Mouse (Mus musculus): ENCODE results near the gene Tll2. TPM values are rescaled to one million over a fixed set of nuclear protein-coding genes. Genes with fewer than 3 reads are reported as not detected.

Gene Tll2
- polyA plus RNA-seq, 1 experiment from 2014 or later = 1.2 TPM

- H3K9ac ChIP-seq (ENCODE audit: low read length) = no peak overlapping the region
- no peak overlapping the region for H3K27ac ChIP-seq (ENCODE audit: low read depth, low read length)
- no peak overlapping the region for H3K4me2 ChIP-seq (ENCODE audit: low read depth)
- DNase-seq (ENCODE audit: low spot score) (no peak), ATAC-seq (ENCODE audit: insufficient read depth, low FRiP score, low TSS enrichment) (no peak)
- H3K9me3 ChIP-seq (ENCODE audit: control insufficient read depth, low read length) = no peaks in the 10 kb centered on the region; the same call in 1 of the 2 replicates
- H3K4me3 ChIP-seq (ENCODE audit: low read depth, low read length) = no peak overlapping the region
- H3K27me3 ChIP-seq (ENCODE audit: control insufficient read depth, insufficient read depth, low read length) = no peaks in the 10 kb centered on the region
- no peaks in the 10 kb centered on the region for H3K36me3 ChIP-seq (ENCODE audit: control insufficient read depth, insufficient read depth, low read length)
- 66% methylated on average over 10 of the region's 10 CpGs for WGBS
- H3K4me1 ChIP-seq (ENCODE audit: control insufficient read depth, insufficient read depth, low read length) = no peaks in the 10 kb centered on the region
Measured at GRCm38 (mm10) chr19:41045091-41045770, 161.4 kb downstream of the Tll2 start.

- ATAC-seq (ENCODE audit: insufficient read depth, low FRiP score, low TSS enrichment) = no peak
- DNase-seq (ENCODE audit: low spot score) = no peak
- H3K4me2 ChIP-seq (ENCODE audit: low read depth) = no peak overlapping the region
- H3K4me3 ChIP-seq (ENCODE audit: low read depth, low read length) = no peak overlapping the region
- H3K27ac ChIP-seq (ENCODE audit: low read depth, low read length) = no peak overlapping the region
- no peaks in the 10 kb centered on the region for H3K27me3 ChIP-seq (ENCODE audit: control insufficient read depth, insufficient read depth, low read length)
- no peaks in the 10 kb centered on the region; the same call in 1 of the 2 replicates for H3K9me3 ChIP-seq (ENCODE audit: control insufficient read depth, low read length)
- H3K4me1 ChIP-seq (ENCODE audit: control insufficient read depth, insufficient read depth, low read length) = no peaks in the 10 kb centered on the region
- no peaks in the 10 kb centered on the region for H3K36me3 ChIP-seq (ENCODE audit: control insufficient read depth, insufficient read depth, low read length)
- 84% methylated on average over 7 of the region's 7 CpGs for WGBS
- no peak overlapping the region for H3K9ac ChIP-seq (ENCODE audit: low read length)
Measured at GRCm38 (mm10) chr19:41039110-41039509, 167.5 kb downstream of the Tll2 start.

DNA sequence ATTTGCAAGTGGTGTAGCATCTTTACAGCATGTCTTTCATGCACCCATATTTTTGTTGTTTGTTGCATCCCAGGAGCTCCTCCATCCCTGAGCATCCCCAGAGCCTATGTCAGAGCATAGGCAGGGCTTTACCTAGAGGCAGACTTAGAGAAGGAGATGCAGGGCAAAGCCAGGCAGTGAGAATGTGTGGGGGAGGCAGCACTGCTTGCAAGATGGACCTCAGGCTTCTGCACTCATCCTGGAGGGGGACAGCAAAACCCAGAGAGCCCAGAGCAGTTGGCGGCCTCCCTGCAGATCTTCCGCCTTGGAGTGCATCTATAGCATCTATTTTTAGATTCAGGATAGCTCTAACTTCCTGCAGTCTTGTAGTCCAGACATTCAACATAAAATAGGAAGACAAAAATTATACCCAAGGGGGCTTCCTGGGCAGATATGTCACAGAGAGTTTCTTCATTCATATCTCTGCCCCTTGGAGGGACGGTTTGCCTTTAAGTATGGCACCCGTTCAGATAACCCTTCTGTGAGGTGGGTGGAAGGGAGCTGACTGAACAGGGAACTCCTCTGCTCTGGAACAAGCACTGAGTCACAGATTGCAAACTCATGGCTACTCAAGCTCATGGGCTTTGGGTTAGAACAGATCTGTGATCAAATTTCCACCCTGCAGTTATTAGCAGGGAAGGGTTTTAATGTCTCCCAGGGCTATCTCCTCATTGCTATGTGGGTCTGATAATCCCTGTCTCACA lies 170.7 kb downstream of the Tll2 start:
- Histone ChIP-seq H3K4me2 (ENCODE audit: low read depth) (no peak overlapping the region), H3K9ac (ENCODE audit: low read length) (no peak overlapping the region), H3K36me3 (ENCODE audit: control insufficient read depth, insufficient read depth, low read length) (no peaks in the 10 kb centered on the region), H3K4me3 (ENCODE audit: low read depth, low read length) (no peak overlapping the region), H3K27me3 (ENCODE audit: control insufficient read depth, insufficient read depth, low read length) (no peaks in the 10 kb centered on the region), H3K27ac (ENCODE audit: low read depth, low read length) (no peak overlapping the region), H3K4me1 (ENCODE audit: control insufficient read depth, insufficient read depth, low read length) (no peaks in the 10 kb centered on the region), H3K9me3 (ENCODE audit: control insufficient read depth, low read length) (no peaks in the 10 kb centered on the region)
- DNase-seq (ENCODE audit: low spot score) (no peak), ATAC-seq (ENCODE audit: insufficient read depth, low FRiP score, low TSS enrichment) (no peak)
- 90% methylated on average over 4 of the region's 4 CpGs for WGBS

Other genes with a start within 250 kb of the Tll2 start
- gene Blnk, start 212.3 kb downstream of the Tll2 start, polyA plus RNA-seq (2014; fragmentation: Nextera tagmentation; extraction: Ambion mirVana) = 0.45 and 0.70 TPM in 2 replicates
- 0.17 TPM in 1 of 2 replicates, not detected in the other for gene Dntt, start 177.6 kb downstream of the Tll2 start, polyA plus RNA-seq (2014; fragmentation: Nextera tagmentation; extraction: Ambion mirVana)
- gene Opalin, start 129.7 kb downstream of the Tll2 start, polyA plus RNA-seq (2014; fragmentation: Nextera tagmentation; extraction: Ambion mirVana) = not detected in 2 replicates
- 142 and 148 TPM in 2 replicates for gene Tm9sf3, start 57.2 kb upstream of the Tll2 start, polyA plus RNA-seq (2014; fragmentation: Nextera tagmentation; extraction: Ambion mirVana)
- gene Pik3ap1, start 178.3 kb upstream of the Tll2 start, polyA plus RNA-seq (2014; fragmentation: Nextera tagmentation; extraction: Ambion mirVana) = 1.5 and 2.0 TPM in 2 replicates

All from neural tube, embryonic 11.5 days (tissue).